ENCODE assay signal across 24 mouse cellular contexts in genomic region chr8:72208582-72208981, GRCm38 (mm10). TPM values are rescaled to one million over a fixed set of nuclear protein-coding genes. Genes with fewer than 3 reads are reported as not detected.
"Had no signal": no experiment of that assay in that cellular context is flagged by ENCODE, and none has a peak within 500 bp of the region (broad histone marks: within the 10 kb centered on the region; RNA-seq: fewer than 3 reads in every experiment).

No protein-coding gene starts in this region.

- H3K27me3 ChIP-seq: lung, embryonic 15.5 days; stomach, embryonic 15.5 days had no signal

- H3K36me3 ChIP-seq: lung, embryonic 15.5 days; midbrain, embryonic 12.5 days; neural tube, embryonic 12.5 days; stomach, embryonic 15.5 days had no signal

- ATAC-seq: lung, postnatal 0 days; midbrain, embryonic 16.5 days had no signal

- DNase-seq: lung, adult 2 months; lung, postnatal 14 days; lung, postnatal 36 days; midbrain, embryonic 14.5 days; right cerebral cortex, postnatal 14 days; thymus, adult 2 months; thymus, postnatal 25 days; thymus, postnatal 4 days had no signal

- H3K27ac ChIP-seq: lung, embryonic 15.5 days; macrophage; midbrain, embryonic 12.5 days; neural tube, embryonic 12.5 days; stomach, embryonic 15.5 days; stomach, postnatal 0 days had no signal

- H3K4me1 ChIP-seq: lung, embryonic 15.5 days; midbrain, embryonic 12.5 days; neural tube, embryonic 12.5 days; stomach, embryonic 15.5 days had no signal

- H3K4me3 ChIP-seq: lung, embryonic 15.5 days; megakaryocyte, embryonic 14.5 days; midbrain, embryonic 12.5 days; myocyte; neural tube, embryonic 12.5 days; stomach, embryonic 15.5 days had no signal

- H3K9ac ChIP-seq: lung, embryonic 15.5 days; midbrain, embryonic 12.5 days; neural tube, embryonic 12.5 days; stomach, embryonic 15.5 days had no signal

RNA-seq across cellular contexts. Expression of gene Cib3, which starts 4.1 kb away (rescaled TPM):
- polyA plus RNA-seq: liver, embryonic 16.5 days; macrophage; midbrain, embryonic 12.5 days; midbrain, embryonic 14.5 days; myocyte; neural tube, embryonic 12.5 days; neural tube, embryonic 14.5 days; stomach, embryonic 15.5 days had no signal

RNA-seq across cellular contexts. Expression of gene Gm11034, which starts 4.9 kb away (rescaled TPM):
- total RNA-seq: neutrophil, adult 5-6 weeks had no signal
- polyA plus RNA-seq: liver, embryonic 16.5 days; lung, adult 2 months; lung, embryonic 15.5 days; lung, postnatal 0 days; macrophage; midbrain, embryonic 12.5 days; midbrain, embryonic 14.5 days; midbrain, embryonic 16.5 days; myocyte; neural tube, embryonic 12.5 days; neural tube, embryonic 14.5 days; spleen, adult 2 months; stomach, embryonic 15.5 days; stomach, postnatal 0 days; testis, adult 2 months; thymus, adult 2 months; urinary bladder, adult 2 months had no signal

RNA-seq across cellular contexts. Expression of gene Hsh2d, which starts 19.1 kb away (rescaled TPM):
- polyA plus RNA-seq: midbrain, embryonic 12.5 days; midbrain, embryonic 14.5 days; midbrain, embryonic 16.5 days; myocyte; neural tube, embryonic 12.5 days; neural tube, embryonic 14.5 days had no signal
